Mouse (Mus musculus) neural tube, embryonic 14.5 days (tissue): ENCODE measurements around the gene Sorbs1. TPM values are rescaled to one million over a fixed set of nuclear protein-coding genes. Genes with fewer than 3 reads are reported as not detected.
"Not testable (repeated sequence)": the region's sequence is repeated elsewhere in the genome, so short reads cannot be mapped to it uniquely, and the experiment has no call there.

Experiments used
- ATAC-seq: fragments of 200-750 bp; cut with Nextera tagmentation; 2 replicates; pipeline ENCODE4 v1.8.0; 2017; ENCODE audit warnings: low read depth, mild to moderate bottlenecking, moderate TSS enrichment, moderate library complexity
- H3K27ac ChIP-seq: fragments of 300-500 bp; sonication (generic); 2 replicates; pipeline ENCODE4 v1.5.1; 2014; ENCODE audit warnings: low read depth, mild to moderate bottlenecking, control low read depth, low read length, moderate library complexity, mixed read lengths
- H3K27me3 ChIP-seq: fragments of 300-500 bp; sonication (generic); 2 replicates; pipeline ENCODE4 v1.6.1; 2014; ENCODE audit warnings: low read length; ENCODE audit not compliant: control insufficient read depth, insufficient read depth
- H3K36me3 ChIP-seq: fragments of 300-500 bp; sonication (generic); 2 replicates; pipeline ENCODE4 v1.6.1; 2014; ENCODE audit warnings: low read length, mixed read lengths; ENCODE audit not compliant: control insufficient read depth, insufficient read depth
- H3K4me1 ChIP-seq: fragments of 300-500 bp; sonication (generic); 2 replicates; pipeline ENCODE4 v1.6.1; 2014; ENCODE audit warnings: low read length; ENCODE audit not compliant: control insufficient read depth, insufficient read depth
- H3K4me2 ChIP-seq: fragments of 300-500 bp; sonication (generic); 2 replicates; pipeline ENCODE4 v1.6.1; 2014; ENCODE audit warnings: mild to moderate bottlenecking, low read depth, low read length, control low read depth
- H3K4me3 ChIP-seq: fragments of 300-500 bp; sonication (generic); 2 replicates; pipeline ENCODE4 v1.5.1; 2014; ENCODE audit warnings: low read depth, low read length, control low read depth, mixed read lengths
- H3K9ac ChIP-seq: fragments of 300-500 bp; sonication (generic); replicated peaks from 2 replicates; pipeline ENCODE4 v1.6.1; 2014; ENCODE audit warnings: low read depth, mild to moderate bottlenecking, control low read depth, low read length, mixed read lengths
- H3K9me3 ChIP-seq: fragments of 300-500 bp; sonication (generic); 2 replicates; pipeline ENCODE4 v1.6.1; 2016; ENCODE audit warnings: low read length; ENCODE audit not compliant: control insufficient read depth
- WGBS: fragments of 180-500 bp; shearing (Covaris S2); extraction: QIAGEN DNeasy Blood & Tissue Kit; methylation state at CpG from one replicate; pipeline ENCODE4 v1.1.7; 2014; 5-methylcytosine and 5-hydroxymethylcytosine counted together
- polyA plus RNA-seq: library from polyadenylated mRNA; unstranded; fragments of >200 nt; fragmentation: Nextera tagmentation; extraction: Ambion mirVana; gene quantifications from 2 replicates; pipeline ENCODE4 v1.2.1, GENCODE M21; 2014

The Sorbs1 gene
- 117 and 133 TPM in 2 replicates for polyA plus RNA-seq

GRCm38 (mm10) chr19:40513632-40514078, at the start of gene Sorbs1:
TSS of gene Sorbs1 (minus strand) at chr19:40513779.
- Histone ChIP-seq H3K27ac (peak within 1 kb of the TSS; percentile 88), H3K9ac (peak within 1 kb of the TSS; percentile 83), H3K4me1 (peaks cover 24% of the 10 kb centered on the region), H3K4me3 (peak within 1 kb of the TSS; percentile 63), H3K27me3 (no peaks in the 10 kb centered on the region), H3K9me3 (no peaks in the 10 kb centered on the region), H3K4me2 (peak within 1 kb of the TSS; percentile 78), H3K36me3 (no peaks in the 10 kb centered on the region)
- ATAC-seq = peak; percentile 98
- under 1% methylated on average over 50 of the region's 51 CpGs for WGBS

- not testable (repeated sequence) for H3K9me3 ChIP-seq, H3K9ac ChIP-seq, H3K4me2 ChIP-seq, H3K4me3 ChIP-seq, H3K27me3 ChIP-seq, H3K27ac ChIP-seq, H3K4me1 ChIP-seq
- 73% methylated on average over 12 of the region's 31 CpGs for WGBS
- peaks cover 48% of the 10 kb centered on the region for H3K36me3 ChIP-seq
- ATAC-seq = peak; percentile 63; the same call in 1 of the 2 replicates
These were observed 47.9 kb upstream of the Sorbs1 start for GRCm38 (mm10) chr19:40561521-40561920.

- no peak overlapping the region for H3K27ac ChIP-seq
- ATAC-seq = no peak
- no peaks in the 10 kb centered on the region for H3K9me3 ChIP-seq
- H3K4me3 ChIP-seq = no peak overlapping the region
- no peaks in the 10 kb centered on the region for H3K27me3 ChIP-seq
- H3K4me1 ChIP-seq = no peaks in the 10 kb centered on the region
- H3K36me3 ChIP-seq = peaks cover 44% of the 10 kb centered on the region
- no peak overlapping the region for H3K9ac ChIP-seq
- H3K4me2 ChIP-seq = no peak overlapping the region
- 90% methylated on average over 7 of the region's 7 CpGs for WGBS
These were observed 42.5 kb upstream of the Sorbs1 start for GRCm38 (mm10) chr19:40556029-40556428.

- WGBS = 97% methylated on average over 8 of the region's 8 CpGs
- Histone ChIP-seq H3K9me3 (no peaks in the 10 kb centered on the region), H3K4me3 (no peak overlapping the region), H3K4me1 (no peaks in the 10 kb centered on the region), H3K27ac (no peak overlapping the region), H3K36me3 (peaks cover 52% of the 10 kb centered on the region), H3K27me3 (no peaks in the 10 kb centered on the region), H3K9ac (no peak overlapping the region), H3K4me2 (no peak overlapping the region)
- no peak for ATAC-seq
These were observed 41.6 kb upstream of the Sorbs1 start for GRCm38 (mm10) chr19:40555136-40555535.

- 94% methylated on average over 11 of the region's 11 CpGs for WGBS
- Histone ChIP-seq H3K36me3 (peaks cover 52% of the 10 kb centered on the region), H3K27me3 (no peaks in the 10 kb centered on the region), H3K4me3 (no peak overlapping the region), H3K4me2 (no peak overlapping the region), H3K27ac (no peak overlapping the region), H3K9ac (no peak overlapping the region), H3K4me1 (no peaks in the 10 kb centered on the region), H3K9me3 (no peaks in the 10 kb centered on the region)
- ATAC-seq = no peak
These were observed 40.8 kb upstream of the Sorbs1 start for GRCm38 (mm10) chr19:40554343-40554742.

- no peak overlapping the region for H3K9ac ChIP-seq
- no peak for ATAC-seq
- no peak overlapping the region for H3K4me2 ChIP-seq
- H3K4me3 ChIP-seq = no peak overlapping the region
- H3K27ac ChIP-seq = no peak overlapping the region
- no peaks in the 10 kb centered on the region for H3K4me1 ChIP-seq
- H3K9me3 ChIP-seq = no peaks in the 10 kb centered on the region
- H3K27me3 ChIP-seq = no peaks in the 10 kb centered on the region
- 94% methylated on average over 6 of the region's 6 CpGs for WGBS
- peaks cover 52% of the 10 kb centered on the region for H3K36me3 ChIP-seq
These were observed 40.3 kb upstream of the Sorbs1 start for GRCm38 (mm10) chr19:40553849-40554248.

DNA sequence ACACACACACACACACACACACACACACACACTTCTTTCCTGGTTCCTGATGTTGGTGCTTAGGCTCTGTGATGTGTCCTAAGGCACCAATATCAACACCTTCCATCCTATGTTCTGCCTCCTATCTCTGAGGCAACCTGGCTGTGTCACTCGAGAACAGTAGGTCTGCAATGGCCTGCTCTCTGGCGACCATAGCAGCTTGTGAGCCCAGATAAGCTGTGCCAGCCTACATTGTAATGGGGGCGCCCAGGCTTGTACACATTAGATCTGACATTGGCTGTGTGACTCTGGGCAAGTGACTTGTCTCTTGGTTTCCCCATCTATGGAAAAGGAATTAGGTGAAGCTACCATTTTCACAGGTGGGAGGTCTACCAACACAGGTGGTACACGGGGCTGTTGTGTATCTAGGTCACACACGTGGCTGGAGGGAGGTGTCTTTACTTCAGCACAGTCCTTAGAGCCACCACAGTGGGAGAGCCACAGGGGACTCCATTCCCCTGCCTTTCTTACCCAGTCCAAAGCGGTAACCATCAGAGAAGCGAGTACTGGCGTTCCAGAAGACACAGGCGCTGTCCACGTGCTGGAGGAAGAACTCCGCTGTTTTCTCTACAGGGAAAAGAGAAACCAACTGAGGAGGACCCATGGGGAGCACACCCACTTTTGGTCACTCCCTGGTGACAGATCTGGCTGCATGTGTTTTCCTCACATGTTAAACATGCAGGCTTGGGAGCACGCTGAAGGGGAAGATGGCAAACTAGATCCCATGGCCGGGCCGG, 39.6 kb upstream of the Sorbs1 start:
- Histone ChIP-seq H3K4me1 (no peaks in the 10 kb centered on the region), H3K36me3 (peaks cover 52% of the 10 kb centered on the region)
- 93% methylated on average over 14 of the region's 14 CpGs for WGBS

GRCm38 (mm10) chr19:40549516-40550135, 36.0 kb upstream of the Sorbs1 start:
- H3K27ac ChIP-seq = no peak overlapping the region
- H3K36me3 ChIP-seq = peaks cover 34% of the 10 kb centered on the region
- H3K4me3 ChIP-seq = no peak overlapping the region
- H3K9ac ChIP-seq = no peak overlapping the region
- no peaks in the 10 kb centered on the region for H3K9me3 ChIP-seq
- H3K4me2 ChIP-seq = no peak overlapping the region
- 70% methylated on average over 6 of the region's 6 CpGs for WGBS
- no peak for ATAC-seq
- no peaks in the 10 kb centered on the region for H3K27me3 ChIP-seq
- no peaks in the 10 kb centered on the region for H3K4me1 ChIP-seq

More for the DNA sequence above, 39.6 kb upstream of the Sorbs1 start:
- Histone ChIP-seq H3K27ac (no peak overlapping the region), H3K9me3 (no peaks in the 10 kb centered on the region), H3K4me2 (no peak overlapping the region), H3K27me3 (no peaks in the 10 kb centered on the region), H3K4me3 (no peak overlapping the region), H3K9ac (no peak overlapping the region)
- ATAC-seq = no peak
